ENCODE assay signal across 9 mouse cellular contexts in the genomic region with DNA sequence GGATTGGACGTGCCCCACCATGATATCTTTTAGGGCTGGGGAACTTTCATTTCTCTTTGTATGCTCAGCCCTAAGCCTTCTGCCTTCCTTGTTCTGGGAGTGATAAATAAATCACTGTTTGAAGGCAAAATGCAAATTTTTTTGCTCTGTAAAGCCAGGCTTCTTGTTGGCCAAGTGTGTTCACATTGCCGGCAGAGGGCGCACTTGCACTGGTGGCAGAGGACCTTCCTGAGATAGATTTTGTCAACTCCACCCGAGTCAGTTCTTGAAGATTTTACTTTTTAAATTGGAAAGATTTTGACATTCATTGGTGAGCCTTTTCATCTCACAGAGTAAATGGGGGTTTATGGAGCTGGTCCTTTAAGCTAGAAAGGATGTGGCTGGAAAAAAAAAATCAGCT. TPM values are rescaled to one million over a fixed set of nuclear protein-coding genes. Genes with fewer than 3 reads are reported as not detected.
DNase-seq lines count a peak whose midpoint lies in the region; ATAC-seq and TF ChIP-seq lines count a peak whose summit lies in the region.
"Had no signal": no experiment of that assay in that cellular context is flagged by ENCODE, and none has a peak within 500 bp of the region (broad histone marks: within the 10 kb centered on the region; RNA-seq: fewer than 3 reads in every experiment).

No protein-coding gene starts in this region.

- no peak overlapping the region for H3K4me3 ChIP-seq in E14TG2a.4 (replicated peaks; ENCODE audit: low read length)
- H3K4me3 ChIP-seq in heart, embryonic 13.5 days, result no peak overlapping the region
- H3K4me3 ChIP-seq: neural tube, embryonic 12.5 days had no signal

- H3K27me3 ChIP-seq in E14TG2a.4 (ENCODE audit: insufficient read depth, low read length), result no peaks in the 10 kb centered on the region; the same call in 1 of the 2 replicates
- no peaks in the 10 kb centered on the region for H3K27me3 ChIP-seq in heart, embryonic 13.5 days (replicated peaks)
- H3K27me3 ChIP-seq: neural tube, embryonic 12.5 days had no signal

- WGBS in heart, embryonic 13.5 days, result 12% methylated on average over 4 of the region's 4 CpGs

- 0 out of 2 replicates have a peak, but pooled peaks cover 2% of the 10 kb centered on the region for H3K4me1 ChIP-seq in E14TG2a.4 (replicated peaks; ENCODE audit: low read depth, low read length)
- H3K4me1 ChIP-seq in heart, embryonic 13.5 days, result 0 out of 2 replicates have a peak, but pooled peaks cover 3% of the 10 kb centered on the region

- H3K27ac ChIP-seq in heart, embryonic 13.5 days (replicated peaks), result no peak overlapping the region
- H3K27ac ChIP-seq: neural tube, embryonic 12.5 days had no signal

- TF ChIP-seq CTCF in E14TG2a.4 (conservative IDR thresholded peaks at IDR 0.05; ENCODE audit: low read length), result peak; percentile 90

- H3K36me3 ChIP-seq in E14TG2a.4 (ENCODE audit: insufficient read depth, low read length), result no peaks in the 10 kb centered on the region
- H3K36me3 ChIP-seq in heart, embryonic 13.5 days, result no peaks in the 10 kb centered on the region
- H3K36me3 ChIP-seq: neural tube, embryonic 12.5 days had no signal

- H3K9me3 ChIP-seq in E14TG2a.4 (ENCODE audit: low read length), result no peaks in the 10 kb centered on the region
- no peaks in the 10 kb centered on the region for H3K9me3 ChIP-seq in heart, embryonic 13.5 days
- H3K9me3 ChIP-seq: neural tube, embryonic 12.5 days had no signal

- H3K4me2 ChIP-seq in heart, embryonic 13.5 days, result peak overlapping the region; percentile 53
- H3K4me2 ChIP-seq: neural tube, embryonic 12.5 days had no signal

- ATAC-seq in heart, embryonic 13.5 days (ENCODE audit: extremely low read depth, insufficient number of reproducible peaks, low FRiP score, low TSS enrichment), result no peak

- H3K9ac ChIP-seq in heart, embryonic 13.5 days, result no peak overlapping the region
- H3K9ac ChIP-seq: neural tube, embryonic 12.5 days had no signal

- DNase-seq in adrenal gland, adult 18-20 months (ENCODE audit: low spot score in 2 of 2), result peak; percentile 85 to 92
- DNase-seq in embryo, embryonic 11.5 days (ENCODE audit: low read depth, low spot score), result peak; percentile 70
- peak; percentile 39 to 84 for DNase-seq in layer of hippocampus, adult 8-10 months (ENCODE audit: low spot score in 2 of 2)
- DNase-seq in lung, postnatal 25 days (ENCODE audit: low spot score), result peak; percentile 82
- peak; percentile 50 to 70 for DNase-seq in right cerebral cortex, postnatal 36 days (ENCODE audit: low spot score in 2 of 2)
- DNase-seq in urinary bladder, postnatal 4 days (ENCODE audit: low spot score in 2 of 2), result peak; percentile 67 to 90

RNA-seq across cellular contexts. Expression of gene Spryd7, which starts 14.7 kb away (rescaled TPM):
- 10 to 100 TPM; 17.7 to 22.3 TPM for total RNA-seq in adrenal gland, adult 18-20 months (2021)
- polyA plus RNA-seq in heart, embryonic 13.5 days (2015; fragmentation: Nextera tagmentation; extraction: Ambion mirVana), result 21.3 and 22.8 TPM in 2 replicates
- total RNA-seq in layer of hippocampus, adult 8-10 months (2022), result 10 to 100 TPM; 45.9 to 52.8 (median 49.5) TPM

RNA-seq across cellular contexts. Expression of gene Trim13, which starts 26.7 kb away (rescaled TPM):
- 1 to 10 TPM; 8.8 to 10.0 TPM for total RNA-seq in adrenal gland, adult 18-20 months (2021)
- polyA plus RNA-seq in heart, embryonic 13.5 days (2015; fragmentation: Nextera tagmentation; extraction: Ambion mirVana), result 13.0 and 13.7 TPM in 2 replicates
- 10 to 100 TPM; 11.3 to 15.1 (median 14.5) TPM for total RNA-seq in layer of hippocampus, adult 8-10 months (2022)

RNA-seq across cellular contexts. Expression of gene Kcnrg, which starts 35.9 kb away (rescaled TPM):
- total RNA-seq in adrenal gland, adult 18-20 months (2021), result under 1 TPM; 0.16 to 0.27 TPM
- polyA plus RNA-seq in heart, embryonic 13.5 days (2015; fragmentation: Nextera tagmentation; extraction: Ambion mirVana), result 0.32 and 0.48 TPM in 2 replicates
- total RNA-seq in layer of hippocampus, adult 8-10 months (2022), result 1 to 10 TPM in 1 of 4 experiments, under 1 TPM in 3; 0.43 to 1.5 (median 0.71) TPM
